ENCODE assay signal across 24 mouse cellular contexts in the genomic region with DNA sequence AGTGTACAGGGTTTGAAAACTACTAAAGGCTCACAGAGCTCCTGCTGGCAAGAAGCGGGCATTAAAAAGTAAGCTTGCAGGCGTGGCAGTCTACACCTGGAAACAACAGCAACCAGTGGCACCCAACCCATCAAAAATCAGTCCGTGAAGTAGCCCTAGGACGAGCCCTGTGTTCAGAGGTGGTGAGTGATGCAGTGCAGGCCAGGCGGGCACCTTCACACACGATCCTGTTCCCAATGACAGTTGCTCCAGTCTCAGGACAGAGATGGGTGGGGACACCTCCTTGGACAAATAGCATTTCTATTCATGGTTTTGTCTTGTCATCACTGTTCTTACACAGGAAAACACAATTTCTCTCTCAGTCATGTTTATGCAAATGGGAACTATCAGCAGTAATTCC.
DNase-seq lines count a peak whose midpoint lies in the region; ATAC-seq and TF ChIP-seq lines count a peak whose summit lies in the region.
"Had no signal": no experiment of that assay in that cellular context is flagged by ENCODE, and none has a peak within 500 bp of the region (broad histone marks: within the 10 kb centered on the region; RNA-seq: fewer than 3 reads in every experiment).

No protein-coding gene starts in this region.

- intact Hi-C loops in heart, postnatal 14 days (cut with DNase I) = no loop called here
- intact Hi-C loops in heart, postnatal 25 days (cut with DNase I) = no loop called here

- no peak for DNase-seq in heart, postnatal 14 days
- no peak for DNase-seq in heart, postnatal 25 days (ENCODE audit: low spot score)
- no peak for DNase-seq in heart, embryonic 10.5 days (ENCODE audit: low spot score)
- DNase-seq in layer of hippocampus, adult 2 months (ENCODE audit: low spot score in 2 of 2) = no peak
- no peak for DNase-seq in layer of hippocampus, adult 9-10 months (ENCODE audit: low spot score)
- DNase-seq: adrenal gland, adult 2 months; adrenal gland, postnatal 10 days; adrenal gland, postnatal 25 days; cerebellum, adult 11 months; cerebellum, adult 18-20 months; cerebellum, adult 8-10 months; cerebellum, adult 9-11 months; cerebellum, postnatal 14 days; cerebellum, postnatal 36 days; embryo, embryonic 11 days had no signal

- H3K9ac ChIP-seq in heart, embryonic 12.5 days = no peak overlapping the region
- no peak overlapping the region for H3K9ac ChIP-seq in heart, embryonic 14.5 days (ENCODE audit: low read length)
- H3K9ac ChIP-seq in heart, embryonic 16.5 days (ENCODE audit: low read length) = no peak overlapping the region
- H3K9ac ChIP-seq: embryonic facial prominence, embryonic 13.5 days; embryonic facial prominence, embryonic 15.5 days; forebrain, embryonic 12.5 days had no signal

- no peak overlapping the region for H3K4me3 ChIP-seq in heart, embryonic 12.5 days
- H3K4me3 ChIP-seq in heart, embryonic 14.5 days (ENCODE audit: control insufficient read depth in 1 of 2, insufficient read depth in 1 of 2, low read depth in 1 of 2, low read length in 2 of 2) = no peak overlapping the region
- no peak overlapping the region for H3K4me3 ChIP-seq in heart, embryonic 16.5 days (ENCODE audit: low read length)
- H3K4me3 ChIP-seq in heart, embryonic 10.5 days = no peak overlapping the region
- no peak overlapping the region for H3K4me3 ChIP-seq in layer of hippocampus, adult 2 months
- H3K4me3 ChIP-seq: embryonic facial prominence, embryonic 13.5 days; embryonic facial prominence, embryonic 15.5 days; erythroblast, embryonic 14.5 days; forebrain, embryonic 10.5 days; forebrain, embryonic 12.5 days had no signal

- no peaks in the 10 kb centered on the region for H3K9me3 ChIP-seq in heart, embryonic 12.5 days (replicated peaks)
- no peaks in the 10 kb centered on the region for H3K9me3 ChIP-seq in heart, embryonic 14.5 days (ENCODE audit: control insufficient read depth, low read length)
- H3K9me3 ChIP-seq in heart, embryonic 16.5 days (replicated peaks; ENCODE audit: control insufficient read depth, low read length) = no peaks in the 10 kb centered on the region
- H3K9me3 ChIP-seq in heart, embryonic 10.5 days = no peaks in the 10 kb centered on the region
- H3K9me3 ChIP-seq: embryonic facial prominence, embryonic 13.5 days; embryonic facial prominence, embryonic 15.5 days; forebrain, embryonic 10.5 days; forebrain, embryonic 12.5 days had no signal

- no peak for TF ChIP-seq CTCF in layer of hippocampus, adult 2 months (conservative IDR thresholded peaks at IDR 0.05)

- H3K4me1 ChIP-seq in heart, embryonic 12.5 days (replicated peaks) = peaks cover 39% of the 10 kb centered on the region
- peaks cover 20 to 45% of the 10 kb centered on the region in 2 experiments for H3K4me1 ChIP-seq in heart, embryonic 14.5 days (ENCODE audit: control insufficient read depth in 2 of 2, insufficient read depth in 2 of 2, low read length in 2 of 2)
- H3K4me1 ChIP-seq in heart, embryonic 16.5 days (ENCODE audit: control insufficient read depth, insufficient read depth, low read length) = peaks cover 26% of the 10 kb centered on the region
- peaks cover 34% of the 10 kb centered on the region for H3K4me1 ChIP-seq in heart, embryonic 10.5 days
- H3K4me1 ChIP-seq: embryonic facial prominence, embryonic 13.5 days; embryonic facial prominence, embryonic 15.5 days; forebrain, embryonic 10.5 days had no signal

- H3K27me3 ChIP-seq in heart, embryonic 12.5 days (replicated peaks) = no peaks in the 10 kb centered on the region
- no peaks in the 10 kb centered on the region for H3K27me3 ChIP-seq in heart, embryonic 14.5 days (ENCODE audit: control insufficient read depth, insufficient read depth, low read length)
- no peaks in the 10 kb centered on the region for H3K27me3 ChIP-seq in heart, embryonic 16.5 days (ENCODE audit: control insufficient read depth, insufficient read depth, low read length)
- no peaks in the 10 kb centered on the region for H3K27me3 ChIP-seq in heart, embryonic 10.5 days (ENCODE audit: insufficient read depth, poor library complexity, severe bottlenecking)
- H3K27me3 ChIP-seq: embryonic facial prominence, embryonic 13.5 days; embryonic facial prominence, embryonic 15.5 days; forebrain, embryonic 12.5 days had no signal

- peak; percentile 67; the same call in 1 of the 2 replicates for ATAC-seq in heart, embryonic 12.5 days (ENCODE audit: insufficient number of reproducible peaks, low FRiP score)
- 0 out of 2 replicates have a peak, but pooled peaks have one; percentile 49 for ATAC-seq in heart, embryonic 14.5 days (ENCODE audit: insufficient number of reproducible peaks, insufficient read depth, low FRiP score, low read depth)
- peak; percentile 45; the same call in 1 of the 2 replicates for ATAC-seq in heart, embryonic 16.5 days (replicated peaks; ENCODE audit: extremely low read depth, insufficient read depth, low FRiP score)
- ATAC-seq: forebrain, embryonic 14.5 days had no signal

- H3K27ac ChIP-seq in heart, embryonic 12.5 days (ENCODE audit: poor library complexity, severe bottlenecking) = peak overlapping the region; percentile 22
- H3K27ac ChIP-seq in heart, embryonic 14.5 days (replicated peaks in 1 of 2; ENCODE audit: control insufficient read depth in 1 of 2, insufficient read depth in 1 of 2, low read depth in 2 of 2, low read length in 2 of 2) = peak overlapping the region; percentile 24 to 29; a peak in 3 of 4 replicates
- peak overlapping the region; percentile 9; the same call in 1 of the 2 replicates for H3K27ac ChIP-seq in heart, embryonic 16.5 days (ENCODE audit: low read length)
- no peak overlapping the region for H3K27ac ChIP-seq in heart, embryonic 10.5 days
- 0 out of 2 replicates have a peak overlapping the region, but pooled peaks have one; percentile 10 for H3K27ac ChIP-seq in layer of hippocampus, adult 2 months
- H3K27ac ChIP-seq: embryonic facial prominence, embryonic 13.5 days; embryonic facial prominence, embryonic 15.5 days; forebrain, embryonic 10.5 days; forebrain, embryonic 12.5 days had no signal

- WGBS in heart, embryonic 12.5 days = 50% methylated on average over 6 of the region's 6 CpGs
- 39% methylated on average over 6 of the region's 6 CpGs for WGBS in heart, embryonic 14.5 days
- WGBS in heart, embryonic 16.5 days = 49% methylated on average over 6 of the region's 6 CpGs
- WGBS in heart, embryonic 10.5 days = 50% methylated on average over 6 of the region's 6 CpGs

- peaks cover 36% of the 10 kb centered on the region for H3K36me3 ChIP-seq in heart, embryonic 12.5 days
- H3K36me3 ChIP-seq in heart, embryonic 14.5 days (ENCODE audit: control insufficient read depth, insufficient read depth, low read length) = peaks cover 41% of the 10 kb centered on the region
- peaks cover 12% of the 10 kb centered on the region for H3K36me3 ChIP-seq in heart, embryonic 16.5 days (ENCODE audit: control insufficient read depth, insufficient read depth)
- H3K36me3 ChIP-seq in heart, embryonic 10.5 days = peaks cover 54% of the 10 kb centered on the region

- no peak overlapping the region for H3K4me2 ChIP-seq in heart, embryonic 12.5 days
- no peak overlapping the region for H3K4me2 ChIP-seq in heart, embryonic 14.5 days (ENCODE audit: low read length)
- H3K4me2 ChIP-seq in heart, embryonic 16.5 days (ENCODE audit: low read depth, low read length) = no peak overlapping the region
- H3K4me2 ChIP-seq: embryonic facial prominence, embryonic 13.5 days; embryonic facial prominence, embryonic 15.5 days; forebrain, embryonic 12.5 days had no signal
